Mouse (Mus musculus): ENCODE measurements at regions not wholly inside any gene's neighbourhood (a gene's known extent, or its start where the extent isn't known, plus 50 kb on each side); places are given as distances from the start of the nearest gene placed in this dataset.
A peak's percentile ranks its signal among the peaks of the same experiment; 100 is the strongest.

GRCm38 (mm10) chr8:35991013-35991412 is 225.4 kb downstream of the Gm19410 start:
- DNase-seq (ENCODE audit: low read depth, low spot score): no peak

GRCm38 (mm10) chr8:35991936-35992603 is 226.5 kb downstream of the Gm19410 start:
- DNase-seq (ENCODE audit: low read depth, low spot score): peak; percentile 49

GRCm38 (mm10) chr8:35996330-35997077 is 230.9 kb downstream of the Gm19410 start:
- DNase-seq (ENCODE audit: low read depth, low spot score): no peak

- DNase-seq (ENCODE audit: low read depth, low spot score): no peak
Measured at GRCm38 (mm10) chr8:35999584-35999983, 234.0 kb downstream of the Gm19410 start.

GRCm38 (mm10) chr8:36004387-36004786 is 238.8 kb downstream of the Gm19410 start:
- no peak for DNase-seq (ENCODE audit: low read depth, low spot score)

- no peak for DNase-seq (ENCODE audit: low read depth, low spot score)
Measured at GRCm38 (mm10) chr8:36005536-36005935, 239.9 kb downstream of the Gm19410 start.

- no peak for DNase-seq (ENCODE audit: low read depth, low spot score)
Measured at GRCm38 (mm10) chr8:36007724-36008123, 242.1 kb downstream of the Gm19410 start.

- DNase-seq (ENCODE audit: low read depth, low spot score): no peak
Measured at GRCm38 (mm10) chr8:36009565-36009964, 244.0 kb downstream of the Gm19410 start.

GRCm38 (mm10) chr8:36010446-36011217 is 245.0 kb downstream of the Gm19410 start:
- DNase-seq (ENCODE audit: low read depth, low spot score): peak; percentile 68

- no peak for DNase-seq (ENCODE audit: low read depth, low spot score)
Measured at GRCm38 (mm10) chr8:36014862-36015261, 249.3 kb downstream of the Gm19410 start.

- peak; percentile 67 for DNase-seq (ENCODE audit: low read depth, low spot score)
Measured at GRCm38 (mm10) chr8:36016321-36017114, 250.9 kb downstream of the Gm19410 start.

- peak; percentile 15 for DNase-seq (ENCODE audit: low read depth, low spot score)
Measured at GRCm38 (mm10) chr8:36018993-36019753, 253.6 kb downstream of the Gm19410 start.

GRCm38 (mm10) chr8:36019895-36020294 is 254.3 kb downstream of the Gm19410 start:
- DNase-seq (ENCODE audit: low read depth, low spot score): no peak

GRCm38 (mm10) chr8:36027586-36027985 is 262.0 kb downstream of the Gm19410 start:
- no peak for DNase-seq (ENCODE audit: low read depth, low spot score)

GRCm38 (mm10) chr8:36028121-36028955 is 262.7 kb downstream of the Gm19410 start:
- DNase-seq (ENCODE audit: low read depth, low spot score): peak; percentile 75

GRCm38 (mm10) chr8:36029445-36029844 is 263.9 kb downstream of the Gm19410 start:
- DNase-seq (ENCODE audit: low read depth, low spot score): no peak

- no peak for DNase-seq (ENCODE audit: low read depth, low spot score)
Measured at GRCm38 (mm10) chr8:36030237-36030636, 264.6 kb downstream of the Gm19410 start.

- no peak for DNase-seq (ENCODE audit: low read depth, low spot score)
Measured at GRCm38 (mm10) chr8:36031966-36032719, 266.6 kb downstream of the Gm19410 start.

- no peak for DNase-seq (ENCODE audit: low read depth, low spot score)
Measured at GRCm38 (mm10) chr8:36035339-36035738, 269.7 kb downstream of the Gm19410 start.
